Mouse (Mus musculus) intestine, embryonic 14.5 days (tissue): ENCODE measurements around the gene Ndufv2. TPM values are rescaled to one million over a fixed set of nuclear protein-coding genes. Genes with fewer than 3 reads are reported as not detected.
A peak's percentile ranks its signal among the peaks of the same experiment; 100 is the strongest.
"Not testable (repeated sequence)": the region's sequence is repeated elsewhere in the genome, so short reads cannot be mapped to it uniquely, and the experiment has no call there.

Experiments used
- ATAC-seq: fragments of 200-750 bp; cut with Nextera tagmentation; replicated peaks from 2 replicates; pipeline ENCODE4 v1.8.0; 2017; ENCODE audit warnings: low read depth, moderate number of reproducible peaks, moderate TSS enrichment, moderate library complexity; ENCODE audit not compliant: low FRiP score, low TSS enrichment
- DNase-seq: peaks from one replicate; pipeline ENCODE4 v3.0.0-alpha.2; 2018; ENCODE audit warnings: low spot score
- H3K27ac ChIP-seq: fragments of 300-500 bp; sonication (generic); 2 replicates; pipeline ENCODE4 v1.5.1; 2014; ENCODE audit warnings: low read depth, mild to moderate bottlenecking, control low read depth
- H3K27me3 ChIP-seq: fragments of 300-500 bp; sonication (generic); replicated peaks from 2 replicates; pipeline ENCODE4 v1.6.1; 2014; ENCODE audit warnings: low read length, control low read depth; ENCODE audit not compliant: control insufficient read depth, insufficient read depth
- H3K36me3 ChIP-seq: fragments of 300-500 bp; sonication (generic); 2 replicates; pipeline ENCODE4 v1.6.1; 2014; ENCODE audit warnings: low read length, control low read depth; ENCODE audit not compliant: control insufficient read depth, insufficient read depth
- H3K4me1 ChIP-seq: fragments of 300-500 bp; sonication (generic); replicated peaks from 2 replicates; pipeline ENCODE4 v1.6.1; 2014; ENCODE audit warnings: low read length, control low read depth, mixed read lengths; ENCODE audit not compliant: control insufficient read depth, insufficient read depth
- H3K4me2 ChIP-seq: fragments of 300-500 bp; sonication (generic); 2 replicates; pipeline ENCODE4 v1.6.1; 2014; ENCODE audit warnings: low read length
- H3K4me3 ChIP-seq: fragments of 300-500 bp; sonication (generic); 2 replicates; pipeline ENCODE4 v1.5.1; 2014; ENCODE audit warnings: low read depth, low read length, control low read depth, mixed read lengths
- H3K9ac ChIP-seq: fragments of 300-500 bp; sonication (generic); 2 replicates; pipeline ENCODE4 v1.6.1; 2014; ENCODE audit warnings: mild to moderate bottlenecking, low read length
- H3K9me3 ChIP-seq: fragments of 300-500 bp; sonication (generic); 2 replicates; pipeline ENCODE4 v1.6.1; 2016; ENCODE audit warnings: low read length, control low read depth; ENCODE audit not compliant: control insufficient read depth
- WGBS: fragments of 180-500 bp; shearing (Covaris S2); extraction: QIAGEN DNeasy Blood & Tissue Kit; methylation state at CpG from one replicate; pipeline ENCODE4 v1.1.7; 2014; 5-methylcytosine and 5-hydroxymethylcytosine counted together
- polyA plus RNA-seq: library from polyadenylated mRNA; unstranded; fragments of >200 nt; fragmentation: Nextera tagmentation; extraction: Ambion mirVana; gene quantifications from 2 replicates; pipeline ENCODE4 v1.2.1, GENCODE M21; 2014

Gene Ndufv2
- polyA plus RNA-seq, 1 experiment from 2014 or later, result 401 TPM

GRCm38 (mm10) chr17:66048199-66048598, 53.2 kb downstream of the Ndufv2 start:
- no peak overlapping the region for H3K4me2 ChIP-seq
- DNase-seq (no peak), ATAC-seq (no peak)
- no peaks in the 10 kb centered on the region for H3K4me1 ChIP-seq
- no peak overlapping the region for H3K9ac ChIP-seq
- no peaks in the 10 kb centered on the region; the same call in 1 of the 2 replicates for H3K36me3 ChIP-seq
- H3K27me3 ChIP-seq, result no peaks in the 10 kb centered on the region
- H3K4me3 ChIP-seq, result no peak overlapping the region
- H3K9me3 ChIP-seq, result no peaks in the 10 kb centered on the region
- WGBS, result 49% methylated on average over 5 of the region's 5 CpGs
- no peak overlapping the region for H3K27ac ChIP-seq

- H3K27me3 ChIP-seq, DNase-seq: not testable (repeated sequence)
- 87% methylated on average over 4 of the region's 4 CpGs for WGBS
Measured at GRCm38 (mm10) chr17:66043679-66044078, 57.7 kb downstream of the Ndufv2 start.

GRCm38 (mm10) chr17:66041020-66041419, 60.3 kb downstream of the Ndufv2 start:
- Histone ChIP-seq H3K9ac (no peak overlapping the region), H3K36me3 (peaks cover 3% of the 10 kb centered on the region; the same call in 1 of the 2 replicates), H3K9me3 (no peaks in the 10 kb centered on the region), H3K4me1 (peaks cover 7% of the 10 kb centered on the region), H3K27me3 (no peaks in the 10 kb centered on the region), H3K4me2 (no peak overlapping the region), H3K27ac (peak overlapping the region; percentile 57), H3K4me3 (no peak overlapping the region)
- ATAC-seq (no peak), DNase-seq (peak; percentile 53)
- WGBS, result 41% methylated on average over 5 of the region's 5 CpGs

More at GRCm38 (mm10) chr17:66043679-66044078, 57.7 kb downstream of the Ndufv2 start:
- not testable (repeated sequence) for ATAC-seq, H3K4me1 ChIP-seq, H3K4me2 ChIP-seq, H3K4me3 ChIP-seq, H3K9me3 ChIP-seq, H3K27ac ChIP-seq, H3K9ac ChIP-seq, H3K36me3 ChIP-seq

- peaks cover 6% of the 10 kb centered on the region; the same call in 1 of the 2 replicates for H3K36me3 ChIP-seq
- ATAC-seq (no peak), DNase-seq (no peak)
- 86% methylated on average over 5 of the region's 5 CpGs for WGBS
- H3K4me3 ChIP-seq, result no peak overlapping the region
- H3K9me3 ChIP-seq, result no peaks in the 10 kb centered on the region
- H3K4me1 ChIP-seq, result no peaks in the 10 kb centered on the region
- H3K9ac ChIP-seq, result no peak overlapping the region
- no peaks in the 10 kb centered on the region for H3K27me3 ChIP-seq
- H3K4me2 ChIP-seq, result no peak overlapping the region
- no peak overlapping the region for H3K27ac ChIP-seq
Measured at GRCm38 (mm10) chr17:66033239-66033638, 68.1 kb downstream of the Ndufv2 start.

- no peak overlapping the region for H3K4me3 ChIP-seq
- no peak overlapping the region for H3K4me2 ChIP-seq
- H3K4me1 ChIP-seq, result no peaks in the 10 kb centered on the region
- no peak for ATAC-seq
- H3K27me3 ChIP-seq, result no peaks in the 10 kb centered on the region
- peaks cover 6% of the 10 kb centered on the region; the same call in 1 of the 2 replicates for H3K36me3 ChIP-seq
- no peaks in the 10 kb centered on the region for H3K9me3 ChIP-seq
- H3K27ac ChIP-seq, result no peak overlapping the region
- H3K9ac ChIP-seq, result no peak overlapping the region
- no peak for DNase-seq
- WGBS, result 89% methylated on average over 5 of the region's 5 CpGs
Measured at GRCm38 (mm10) chr17:66031991-66032390, 69.4 kb downstream of the Ndufv2 start.

Other genes with a start within 250 kb of the Ndufv2 start
- gene Ralbp1, start 215.8 kb downstream of the Ndufv2 start, polyA plus RNA-seq, result 62.0 and 67.7 TPM in 2 replicates
- 104 and 114 TPM in 2 replicates for gene Twsg1, start 150.3 kb downstream of the Ndufv2 start, polyA plus RNA-seq
- 21.2 and 24.7 TPM in 2 replicates for gene Ankrd12, start 24.5 kb downstream of the Ndufv2 start, polyA plus RNA-seq
- gene Washc1, start 10.0 kb upstream of the Ndufv2 start, polyA plus RNA-seq, result 34.0 and 38.0 TPM in 2 replicates
- 18.5 and 20.7 TPM in 2 replicates for gene Ddx11, start 22.0 kb upstream of the Ndufv2 start, polyA plus RNA-seq